ENCODE assay signal across 8 mouse cellular contexts in the genomic region with DNA sequence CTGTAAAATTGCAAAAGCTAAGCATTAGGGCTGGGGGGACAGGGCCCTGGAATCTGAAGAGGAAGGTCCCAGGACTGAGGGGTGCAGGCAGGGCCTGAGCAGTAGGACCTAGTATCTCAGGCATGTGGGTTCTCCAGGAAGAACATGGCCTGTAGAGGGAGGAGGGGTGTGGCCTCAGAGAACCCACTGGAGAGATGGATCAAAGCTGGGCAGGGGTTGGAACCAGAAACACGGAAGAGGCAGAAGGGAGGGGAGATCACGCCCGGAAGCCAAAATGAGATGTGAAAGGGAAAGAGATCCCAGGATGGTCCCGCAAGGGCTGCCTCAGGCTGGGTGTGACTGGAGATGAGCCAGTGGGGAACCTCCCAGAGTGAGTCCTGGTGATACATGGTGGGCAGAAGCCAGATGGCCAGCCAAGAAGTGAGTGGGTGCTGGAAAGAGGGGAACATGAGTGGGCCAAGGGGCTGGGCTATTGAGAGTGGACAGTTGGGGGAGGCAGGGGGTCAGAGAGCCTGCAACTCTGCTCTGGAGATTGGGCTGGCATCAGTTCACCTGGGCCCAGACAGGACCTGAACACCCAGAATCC.
DNase-seq lines count a peak whose midpoint lies in the region; ATAC-seq and TF ChIP-seq lines count a peak whose summit lies in the region.

No protein-coding gene starts in this region.

- H3K27me3 ChIP-seq in midbrain, postnatal 0 days (ENCODE audit: insufficient read depth, low read length) = no peaks in the 10 kb centered on the region
- H3K27me3 ChIP-seq in midbrain, embryonic 11.5 days (ENCODE audit: control insufficient read depth, insufficient read depth, low read length) = no peaks in the 10 kb centered on the region
- no peaks in the 10 kb centered on the region for H3K27me3 ChIP-seq in intestine, postnatal 0 days (replicated peaks; ENCODE audit: control insufficient read depth, insufficient read depth, low read length)
- H3K27me3 ChIP-seq in small intestine, adult 2 months (ENCODE audit: control insufficient read depth, insufficient read depth, low read length) = no peaks in the 10 kb centered on the region

- H3K36me3 ChIP-seq in midbrain, postnatal 0 days (ENCODE audit: insufficient read depth, low read length) = no peaks in the 10 kb centered on the region
- H3K36me3 ChIP-seq in midbrain, embryonic 11.5 days (ENCODE audit: control insufficient read depth, insufficient read depth, low read length) = no peaks in the 10 kb centered on the region
- H3K36me3 ChIP-seq in intestine, postnatal 0 days (ENCODE audit: control insufficient read depth, insufficient read depth) = no peaks in the 10 kb centered on the region
- no peaks in the 10 kb centered on the region for H3K36me3 ChIP-seq in small intestine, adult 2 months (ENCODE audit: control insufficient read depth, insufficient read depth, low read length)

- no peaks in the 10 kb centered on the region for H3K9me3 ChIP-seq in midbrain, postnatal 0 days (ENCODE audit: low read length)
- H3K9me3 ChIP-seq in midbrain, embryonic 11.5 days (ENCODE audit: control insufficient read depth, low read length) = no peaks in the 10 kb centered on the region
- H3K9me3 ChIP-seq in intestine, postnatal 0 days (ENCODE audit: control insufficient read depth) = no peaks in the 10 kb centered on the region

- TF ChIP-seq CTCF in midbrain, postnatal 0 days (IDR thresholded peaks at IDR 0.05) = peak; percentile 43; the same call in 1 of the 2 replicates
- TF ChIP-seq CTCF in intestine, postnatal 0 days (IDR thresholded peaks at IDR 0.05; ENCODE audit: low read depth) = peak; percentile 64
- TF ChIP-seq CTCF in small intestine, adult 2 months (IDR thresholded peaks at IDR 0.05; ENCODE audit: extremely low read depth, insufficient read length, insufficient replicate concordance, low read depth, low read length) = peak; percentile 48; the same call in 1 of the 2 replicates

- ATAC-seq in midbrain, postnatal 0 days (ENCODE audit: low FRiP score) = no peak
- ATAC-seq in midbrain, embryonic 11.5 days (ENCODE audit: low FRiP score) = no peak
- 0 out of 2 replicates have a peak, but pooled peaks have one; percentile 20 for ATAC-seq in intestine, postnatal 0 days

- WGBS in midbrain, postnatal 0 days = 75% methylated on average over 4 of the region's 4 CpGs
- WGBS in midbrain, embryonic 11.5 days = 73% methylated on average over 4 of the region's 4 CpGs
- 59% methylated on average over 4 of the region's 4 CpGs for WGBS in intestine, postnatal 0 days
- WGBS in small intestine, adult 2 months = 45% methylated on average over 4 of the region's 4 CpGs

- no peak for TF ChIP-seq POLR2A in small intestine, adult 2 months (IDR thresholded peaks at IDR 0.05; ENCODE audit: low read depth, low read length)

- no peak overlapping the region for H3K27ac ChIP-seq in midbrain, postnatal 0 days (ENCODE audit: low read depth, low read length)
- H3K27ac ChIP-seq in midbrain, embryonic 11.5 days (ENCODE audit: low read depth, low read length) = no peak overlapping the region
- H3K27ac ChIP-seq in intestine, postnatal 0 days (ENCODE audit: low read depth, low read length) = no peak overlapping the region
- peak overlapping the region; percentile 65 for H3K27ac ChIP-seq in small intestine, adult 2 months (ENCODE audit: insufficient read depth, low read depth, low read length)

- H3K4me2 ChIP-seq in midbrain, postnatal 0 days (ENCODE audit: low read depth, low read length, poor library complexity, severe bottlenecking) = no peak overlapping the region
- no peak overlapping the region for H3K4me2 ChIP-seq in midbrain, embryonic 11.5 days
- no peak overlapping the region for H3K4me2 ChIP-seq in intestine, postnatal 0 days (replicated peaks; ENCODE audit: low read depth)

- peaks cover 2% of the 10 kb centered on the region; the same call in 1 of the 2 replicates for H3K4me1 ChIP-seq in midbrain, postnatal 0 days (ENCODE audit: insufficient read depth, low read length)
- peaks cover 23% of the 10 kb centered on the region for H3K4me1 ChIP-seq in midbrain, embryonic 11.5 days (ENCODE audit: control insufficient read depth, insufficient read depth, low read length)
- H3K4me1 ChIP-seq in intestine, postnatal 0 days (replicated peaks; ENCODE audit: control insufficient read depth, insufficient read depth, low read length) = peaks cover 19% of the 10 kb centered on the region
- peaks cover 59% of the 10 kb centered on the region for H3K4me1 ChIP-seq in small intestine, adult 2 months (ENCODE audit: control insufficient read depth, insufficient read depth, insufficient read length, low read length)

- peak; percentile 39 for DNase-seq in adrenal gland, adult 2 months
- DNase-seq in adrenal gland, postnatal 4 days (ENCODE audit: low spot score in 2 of 2) = no peak
- DNase-seq in midbrain, postnatal 0 days (ENCODE audit: low spot score) = no peak
- no peak for DNase-seq in midbrain, embryonic 11.5 days (ENCODE audit: low spot score, missing footprints)
- no peak for DNase-seq in cerebellum, adult 8-10 months
- no peak for DNase-seq in kidney, adult 11 months

- H3K4me3 ChIP-seq in midbrain, postnatal 0 days (ENCODE audit: low read depth, low read length) = no peak overlapping the region
- no peak overlapping the region for H3K4me3 ChIP-seq in midbrain, embryonic 11.5 days (ENCODE audit: low read depth, low read length)
- H3K4me3 ChIP-seq in intestine, postnatal 0 days (ENCODE audit: low read depth, low read length) = no peak overlapping the region
- peak overlapping the region; percentile 30 for H3K4me3 ChIP-seq in small intestine, adult 2 months (ENCODE audit: low read depth, low read length)

- no peak overlapping the region for H3K9ac ChIP-seq in midbrain, postnatal 0 days (replicated peaks; ENCODE audit: low read length, poor library complexity, severe bottlenecking)
- no peak overlapping the region for H3K9ac ChIP-seq in midbrain, embryonic 11.5 days (ENCODE audit: low read length)
- H3K9ac ChIP-seq in intestine, postnatal 0 days (ENCODE audit: low read depth, low read length) = no peak overlapping the region
